Comparison of ENCODE assay signal across 8 mouse cellular contexts in genomic region chr4:91375372-91375687, GRCm38 (mm10). TPM values are rescaled to one million over a fixed set of nuclear protein-coding genes. Genes with fewer than 3 reads are reported as not detected.
DNase-seq lines count a peak whose midpoint lies in the region; ATAC-seq and TF ChIP-seq lines count a peak whose summit lies in the region.

No protein-coding gene starts in this region.

- no peak for TF ChIP-seq CTCF in heart, adult 2 months (IDR thresholded peaks at IDR 0.05)
- TF ChIP-seq CTCF in liver, postnatal 0 days (IDR thresholded peaks at IDR 0.05; ENCODE audit: low read depth) = no peak

- 1% methylated on average over 7 of the region's 7 CpGs for WGBS in heart, adult 2 months
- 0% methylated on average over 7 of the region's 7 CpGs for WGBS in forebrain, embryonic 16.5 days
- 5% methylated on average over 7 of the region's 7 CpGs for WGBS in liver, postnatal 0 days (ENCODE audit: insufficient replicate concordance)

- TF ChIP-seq POLR2A in heart, adult 2 months (IDR thresholded peaks at IDR 0.05; ENCODE audit: insufficient read depth, low read depth, low read length) = no peak

- intact Hi-C loops in heart, adult 2 months (cut with DNase I) = no loop called here

- H3K4me3 ChIP-seq in heart, adult 2 months = peak overlapping the region; percentile 51
- peak overlapping the region; percentile 89 for H3K4me3 ChIP-seq in forebrain, embryonic 16.5 days (replicated peaks; ENCODE audit: low read length)
- H3K4me3 ChIP-seq in liver, postnatal 0 days (ENCODE audit: low read depth, low read length) = peak overlapping the region; percentile 11; the same call in 1 of the 2 replicates

- no peaks in the 10 kb centered on the region for H3K9me3 ChIP-seq in forebrain, embryonic 16.5 days (ENCODE audit: control insufficient read depth, low read length)
- no peaks in the 10 kb centered on the region for H3K9me3 ChIP-seq in liver, postnatal 0 days (ENCODE audit: low read length)

- H3K27ac ChIP-seq in heart, adult 2 months = no peak overlapping the region
- peak overlapping the region; percentile 95 for H3K27ac ChIP-seq in forebrain, embryonic 16.5 days (ENCODE audit: low read length)
- no peak overlapping the region for H3K27ac ChIP-seq in liver, postnatal 0 days (ENCODE audit: low read depth)

- no peaks in the 10 kb centered on the region for H3K36me3 ChIP-seq in heart, adult 2 months (ENCODE audit: control insufficient read depth, insufficient read depth, low read length)
- H3K36me3 ChIP-seq in forebrain, embryonic 16.5 days (ENCODE audit: control insufficient read depth, insufficient read depth) = no peaks in the 10 kb centered on the region
- H3K36me3 ChIP-seq in liver, postnatal 0 days (replicated peaks; ENCODE audit: insufficient read depth, low read length) = no peaks in the 10 kb centered on the region

- peak overlapping the region; percentile 97 for H3K4me2 ChIP-seq in forebrain, embryonic 16.5 days (ENCODE audit: low read length)
- H3K4me2 ChIP-seq in liver, postnatal 0 days (ENCODE audit: low read depth, low read length) = peak overlapping the region; percentile 61

- no peak for TF ChIP-seq EP300 in heart, adult 2 months (IDR thresholded peaks at IDR 0.05; ENCODE audit: insufficient read depth, low read depth, low read length)
- TF ChIP-seq EP300 in liver, postnatal 0 days (IDR thresholded peaks at IDR 0.05; ENCODE audit: low read depth) = no peak

- H3K79me2 ChIP-seq in heart, adult 2 months (replicated peaks; ENCODE audit: control insufficient read depth, insufficient read depth, low read length) = no peaks in the 10 kb centered on the region

- ATAC-seq in forebrain, embryonic 16.5 days = no peak
- ATAC-seq in liver, postnatal 0 days = no peak

- H3K4me1 ChIP-seq in heart, adult 2 months (ENCODE audit: control insufficient read depth, insufficient read depth, low read length) = no peaks in the 10 kb centered on the region; the same call in 1 of the 2 replicates
- H3K4me1 ChIP-seq in forebrain, embryonic 16.5 days (replicated peaks; ENCODE audit: control insufficient read depth, insufficient read depth, low read length) = peaks cover 37% of the 10 kb centered on the region
- H3K4me1 ChIP-seq in liver, postnatal 0 days (ENCODE audit: insufficient read depth) = peaks cover 11% of the 10 kb centered on the region

- DNase-seq in heart, adult 2 months = no peak
- DNase-seq in heart, adult 9 months (ENCODE audit: low spot score in 2 of 2) = no peak
- DNase-seq in MN1 (ENCODE audit: low spot score) = peak; percentile 16
- DNase-seq in liver, postnatal 0 days = no peak
- no peak for DNase-seq in spleen, postnatal 14 days (ENCODE audit: low spot score in 2 of 2)
- no peak for DNase-seq in adrenal gland, adult 8-10 months
- DNase-seq in urinary bladder, postnatal 10 days (ENCODE audit: low spot score) = no peak

- no peak overlapping the region for H3K9ac ChIP-seq in heart, adult 2 months (ENCODE audit: low read depth, low read length)
- H3K9ac ChIP-seq in forebrain, embryonic 16.5 days (replicated peaks; ENCODE audit: low read depth, low read length) = peak overlapping the region; percentile 89
- H3K9ac ChIP-seq in liver, postnatal 0 days (replicated peaks) = no peak overlapping the region

- H3K27me3 ChIP-seq in heart, adult 2 months (ENCODE audit: control insufficient read depth, insufficient read depth, low read length) = peaks cover 21% of the 10 kb centered on the region
- H3K27me3 ChIP-seq in forebrain, embryonic 16.5 days (replicated peaks; ENCODE audit: control insufficient read depth, insufficient read depth, low read length) = peaks cover 3% of the 10 kb centered on the region; the same call in 1 of the 2 replicates
- peaks cover 66% of the 10 kb centered on the region for H3K27me3 ChIP-seq in liver, postnatal 0 days (ENCODE audit: insufficient read depth, low read length)

RNA-seq across cellular contexts. Expression of gene Elavl2, which starts 25.3 kb away (rescaled TPM):
- under 1 TPM in 1 of 2 experiments, not detected in 1; 0.39 TPM for total RNA-seq in heart, adult 2 months (2021)
- 0.59 and 1.1 TPM in 2 replicates for polyA plus RNA-seq in heart, adult 2 months (2012; rRNA removed)
- 157 and 164 TPM in 2 replicates for polyA plus RNA-seq in forebrain, embryonic 16.5 days (2015; fragmentation: Nextera tagmentation; extraction: Ambion mirVana)
- polyA plus RNA-seq in liver, postnatal 0 days (2015; fragmentation: Nextera tagmentation; extraction: Ambion mirVana) = 0.06 and 0.11 TPM in 2 replicates
- total RNA-seq in adrenal gland, adult 8-10 months (2022) = 1 to 10 TPM in 1 of 4 experiments, under 1 TPM in 3; 0.37 to 1.6 (median 0.68) TPM

Comparison
In these comparisons a context has a peak if more than half of its experiments do, and no peak if none do; other contexts are left out.
1. H3K4me3 ChIP-seq: peak in every context shown above with its lines; median percentile 89 in forebrain, embryonic 16.5 days; 51 in heart, adult 2 months; 11 in liver, postnatal 0 days.
2. RNA of gene Elavl2, which starts 25.3 kb away (polyA plus RNA-seq): 157 to 164 TPM in forebrain, embryonic 16.5 days; 0.59 to 1.1 TPM in heart, adult 2 months and 0.06 to 0.11 TPM in liver, postnatal 0 days; every median in the first group is over 10 times any median in the second.